Mouse (Mus musculus): Measurements from ENCODE around the gene Amh.

Gene Amh

DNA sequence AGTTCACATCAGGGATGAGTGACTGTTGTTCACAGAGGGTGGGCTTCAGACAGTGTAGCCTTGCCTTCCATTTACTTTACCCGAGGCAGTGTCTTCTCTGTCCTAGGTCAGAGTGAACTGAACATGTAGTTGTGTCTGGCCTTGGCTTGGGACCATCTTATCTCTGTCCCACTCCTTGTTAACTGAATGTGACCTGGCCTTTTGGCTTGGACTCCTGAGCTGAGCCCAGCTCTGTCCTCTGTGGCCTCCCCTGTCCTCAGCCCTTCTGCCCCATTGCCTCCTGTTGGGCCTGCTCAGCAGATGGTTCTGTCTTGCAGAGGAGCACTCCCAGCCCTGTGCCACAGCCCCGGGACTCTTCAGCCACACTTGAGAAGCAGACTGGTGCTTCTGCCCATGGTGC lies 17.5 kb upstream of the Amh start:
- DNase-seq (ENCODE audit: low read depth), result no peak

GRCm38 (mm10) chr10:80790761-80791404 lies 14.2 kb upstream of the Amh start:
- DNase-seq (ENCODE audit: low read depth), result no peak

DNA sequence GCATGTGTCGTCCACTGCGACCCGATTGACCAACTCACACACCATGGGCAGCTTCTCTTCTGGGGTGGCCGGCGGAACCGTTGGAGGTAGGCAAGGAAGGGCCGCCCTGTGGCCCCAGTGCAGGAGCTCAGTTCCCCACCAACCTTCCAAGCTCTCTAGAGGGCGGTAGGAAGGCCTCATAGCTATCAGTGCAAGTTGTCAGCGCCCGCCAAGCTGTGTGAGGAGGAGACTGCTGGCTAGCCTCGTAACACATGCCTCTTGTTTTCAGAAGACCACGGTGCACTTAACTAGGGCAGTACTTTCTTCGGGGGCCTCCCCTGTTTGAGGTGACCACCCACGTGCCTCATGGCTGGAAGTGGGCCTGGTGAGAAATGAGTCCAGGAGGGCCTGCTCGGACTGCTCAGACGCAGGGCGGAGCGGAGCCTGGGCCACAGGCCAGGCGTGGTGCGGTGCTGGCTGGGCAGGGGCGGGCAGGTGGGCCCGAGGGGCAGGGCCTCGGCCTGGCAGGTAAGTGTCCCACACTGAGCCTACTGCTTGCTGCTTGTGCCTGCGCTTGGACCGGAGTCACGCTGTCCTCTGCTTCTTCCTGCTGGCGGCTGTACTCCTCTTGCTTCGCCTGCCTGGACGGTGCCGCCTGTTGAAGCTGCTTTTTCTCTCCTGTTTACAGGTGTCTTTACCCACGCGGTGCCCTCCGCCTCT lies 13.4 kb upstream of the Amh start:
- no peak for DNase-seq (ENCODE audit: low read depth)

DNA sequence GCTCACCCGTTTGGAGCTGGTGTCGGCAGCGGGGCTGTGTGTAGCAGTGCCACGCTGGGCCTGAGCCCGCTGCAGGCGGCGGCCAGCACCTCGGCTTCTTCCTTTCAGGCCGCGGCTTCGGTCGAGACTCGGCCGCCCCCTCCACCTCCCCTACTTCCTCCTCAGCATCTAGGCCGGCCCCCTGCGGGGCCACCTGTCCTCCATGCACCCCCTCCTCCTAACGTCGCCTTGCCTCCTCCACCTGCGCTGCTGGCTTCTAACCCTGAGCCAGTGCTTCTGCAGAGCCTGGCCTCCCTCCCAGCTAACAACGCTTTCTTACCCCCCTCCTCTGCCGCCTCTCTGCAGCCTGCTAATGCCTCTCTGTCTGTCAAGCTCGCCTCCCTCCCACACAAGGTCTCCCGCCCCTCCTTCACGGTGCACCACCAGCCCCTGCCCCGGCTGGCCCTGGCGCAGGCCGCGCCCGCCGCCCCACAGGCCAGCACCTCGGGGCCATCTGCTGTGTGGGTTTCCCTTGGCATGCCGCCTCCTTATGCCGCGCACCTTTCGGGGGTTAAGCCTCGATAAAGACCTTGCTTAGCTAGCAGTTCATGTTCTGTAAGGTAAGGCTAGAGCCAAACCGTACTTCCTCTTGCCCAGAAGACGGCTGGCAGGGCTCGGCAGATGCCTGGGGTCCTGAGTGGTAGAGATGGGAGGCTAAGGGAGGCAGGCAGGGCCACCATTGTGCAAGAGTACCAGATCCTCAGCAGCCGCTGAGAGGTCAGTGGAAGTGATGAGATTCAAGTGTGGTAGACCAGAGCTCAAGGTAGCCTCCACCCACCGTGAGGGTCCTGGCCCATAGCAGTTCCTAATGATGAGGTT lies 12.6 kb upstream of the Amh start:
- DNase-seq (ENCODE audit: low read depth), result peak; percentile 43

- DNase-seq (ENCODE audit: low read depth), result no peak
Measured at GRCm38 (mm10) chr10:80793033-80793784, 11.8 kb upstream of the Amh start.

- no peak for DNase-seq (ENCODE audit: low read depth)
Measured at GRCm38 (mm10) chr10:80793803-80794202, 11.2 kb upstream of the Amh start.

DNA sequence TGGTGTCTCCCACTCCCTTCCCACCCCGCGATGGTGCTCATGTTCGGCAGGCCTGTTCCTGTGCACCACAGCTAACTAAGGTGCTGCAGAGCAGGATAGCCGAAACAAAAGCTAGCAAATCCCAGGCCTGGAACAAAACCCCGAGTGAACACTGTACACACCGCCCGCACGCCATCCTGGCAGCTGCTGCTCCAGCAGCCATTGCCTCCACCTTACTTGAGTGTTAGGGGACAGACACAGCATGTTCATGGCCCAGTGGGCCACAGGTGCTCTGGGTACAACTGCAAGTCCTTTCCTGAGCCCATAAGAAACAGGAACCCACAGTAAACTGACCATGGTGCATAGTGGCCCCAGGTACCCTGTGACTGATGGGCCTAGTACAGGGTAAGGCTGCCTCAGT lies 10.3 kb upstream of the Amh start:
- DNase-seq (ENCODE audit: low read depth), result no peak

DNA sequence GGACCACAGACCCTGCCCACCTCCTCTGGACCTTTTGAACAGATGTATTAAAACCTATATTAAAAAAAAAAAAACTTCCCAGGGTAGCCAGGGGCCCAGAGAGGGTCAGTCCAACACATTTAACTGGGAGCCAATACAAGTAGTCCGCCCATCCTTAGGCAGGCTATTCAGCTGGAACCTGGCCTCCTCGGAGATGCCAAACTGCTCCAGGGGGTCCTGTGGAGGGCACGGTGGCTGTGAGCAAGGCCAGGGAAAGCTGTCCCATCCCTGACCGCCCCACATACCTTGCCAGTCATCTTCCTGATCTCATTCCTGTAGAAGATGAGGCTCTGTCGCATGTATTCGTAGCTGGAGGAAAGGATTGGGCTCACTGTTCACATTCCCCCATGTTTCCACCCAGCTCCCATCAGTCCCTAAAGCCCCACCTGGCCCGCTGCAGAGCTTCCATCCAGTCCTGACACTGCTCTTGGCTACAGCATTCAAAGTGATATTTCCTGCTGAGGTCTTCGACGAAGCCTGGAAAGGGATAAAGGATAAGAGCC lies 8.7 kb upstream of the Amh start:
- DNase-seq (ENCODE audit: low read depth), result no peak

GRCm38 (mm10) chr10:80797186-80798149 lies 7.6 kb upstream of the Amh start:
- peak; percentile 47 for DNase-seq (ENCODE audit: low read depth)

DNA sequence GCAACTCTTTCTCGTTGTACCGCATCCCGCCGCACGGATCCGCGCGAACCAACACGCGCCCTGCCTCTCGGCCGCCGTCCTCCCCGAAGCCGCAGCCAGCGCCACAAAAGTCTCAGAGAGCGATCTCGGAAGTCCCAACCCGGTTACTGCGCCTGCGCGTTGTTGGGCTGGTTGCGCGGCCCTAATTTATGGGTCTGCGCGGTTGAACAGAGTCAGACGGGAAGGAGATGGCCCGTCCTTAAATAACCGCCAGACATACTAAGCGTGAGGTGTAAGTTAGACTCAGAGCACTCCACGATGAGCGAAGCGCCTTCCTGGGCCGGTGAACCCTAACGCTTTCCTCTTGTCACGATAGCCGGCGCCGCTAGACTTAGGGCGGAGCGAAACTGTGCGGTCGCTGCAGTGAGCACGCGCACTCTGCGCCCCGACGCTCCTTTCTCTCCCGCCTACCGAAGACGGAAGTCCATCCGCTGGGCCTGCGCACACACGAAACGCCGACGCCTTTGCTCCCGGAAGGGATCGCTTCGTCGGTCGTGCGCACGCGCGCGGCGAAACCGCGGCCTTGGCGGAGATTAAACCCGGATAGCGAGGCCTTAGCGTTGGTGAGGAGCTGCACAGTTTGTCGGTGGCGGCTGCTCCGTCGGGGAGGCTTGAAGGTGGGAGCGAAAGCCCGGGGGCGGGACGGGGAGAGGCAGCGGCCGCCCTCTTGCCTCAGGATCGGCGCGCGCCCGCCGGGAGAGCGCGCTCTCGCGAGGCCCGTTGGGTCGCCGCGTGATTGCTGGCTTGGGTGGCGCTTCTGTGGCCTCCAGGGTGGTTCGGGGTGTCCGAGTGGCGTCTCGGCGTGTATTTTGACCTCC lies 6.7 kb upstream of the Amh start, which contains the start of the genes Sf3a2 and Plekhj1:
Gene Sf3a2, plus strand, starts transcription at position 49 of the 857 bp plus-strand sequence.
Gene Plekhj1, minus strand, starts transcription at position 477 of the 857 bp plus-strand sequence.
- peak; percentile 99 for DNase-seq (ENCODE audit: low read depth)

DNA sequence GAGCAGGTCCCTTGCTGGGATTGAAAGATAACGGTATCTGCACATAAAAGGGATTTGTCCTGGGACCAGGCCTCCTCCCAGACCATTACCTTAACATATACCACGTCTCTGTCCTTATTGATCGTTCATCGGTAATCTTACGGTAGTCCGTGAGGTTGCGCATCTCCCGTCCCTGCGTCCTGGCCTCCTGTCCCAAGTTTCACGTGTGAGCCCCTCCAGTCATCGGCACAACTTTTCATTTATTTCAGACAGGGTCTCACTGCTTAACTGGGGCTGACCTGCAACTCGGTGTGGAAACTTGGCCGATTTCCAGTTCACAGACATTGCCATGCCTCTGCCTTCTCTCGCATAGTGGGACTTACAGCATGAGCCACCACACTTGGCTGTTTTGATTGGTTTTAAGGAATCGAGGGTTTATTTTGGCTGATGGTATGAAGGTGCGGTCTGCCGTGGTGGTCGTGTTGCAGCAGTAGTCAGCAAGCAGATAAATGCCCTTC lies 5.9 kb upstream of the Amh start:
- DNase-seq (ENCODE audit: low read depth), result peak; percentile 54

- no peak for DNase-seq (ENCODE audit: low read depth)
Measured at GRCm38 (mm10) chr10:80802204-80802912, 2.7 kb upstream of the Amh start.

GRCm38 (mm10) chr10:80802996-80803395 lies 2.0 kb upstream of the Amh start:
- DNase-seq (ENCODE audit: low read depth), result no peak

DNA sequence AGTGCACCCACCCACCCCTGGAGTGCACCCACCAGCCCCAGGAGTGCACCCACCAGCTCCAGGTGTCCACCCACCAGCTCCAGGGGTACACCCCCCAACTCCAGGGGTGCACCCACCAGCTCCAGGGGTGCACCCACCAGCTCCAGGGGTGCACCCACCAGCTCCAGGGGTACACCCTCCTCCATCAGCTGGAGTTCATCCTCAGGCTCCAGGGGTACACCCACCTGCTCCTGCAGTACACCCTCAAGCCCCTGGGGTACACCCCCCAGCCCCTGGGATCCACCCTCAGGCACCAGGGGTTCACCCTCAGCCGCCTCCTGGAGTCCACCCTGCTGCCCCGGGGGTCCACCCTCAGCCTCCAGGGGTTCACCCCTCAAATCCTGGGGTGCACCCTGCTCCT lies 703 bp upstream of the Amh start:
- no peak for DNase-seq (ENCODE audit: low read depth)

DNA sequence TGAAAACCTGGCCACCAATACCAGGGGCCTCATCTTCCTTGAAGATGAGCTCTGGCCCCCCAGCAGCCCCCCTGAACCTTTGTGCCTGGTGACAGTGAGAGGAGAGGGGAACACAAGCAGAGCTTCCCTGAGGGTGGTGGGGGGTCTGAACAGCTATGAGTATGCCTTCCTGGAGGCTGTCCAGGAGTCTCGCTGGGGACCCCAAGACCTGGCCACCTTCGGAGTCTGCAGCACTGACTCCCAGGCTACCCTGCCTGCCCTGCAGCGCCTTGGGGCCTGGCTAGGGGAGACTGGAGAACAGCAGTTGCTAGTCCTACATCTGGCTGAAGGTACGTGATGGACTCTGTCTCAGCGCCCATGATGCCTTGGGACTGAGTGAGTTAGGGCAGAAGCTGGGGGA lies 279 bp downstream of the Amh start:
- DNase-seq (ENCODE audit: low read depth), result no peak

GRCm38 (mm10) chr10:80805925-80806324 lies 882 bp downstream of the Amh start:
- peak; percentile 78 for DNase-seq (ENCODE audit: low read depth)

DNA sequence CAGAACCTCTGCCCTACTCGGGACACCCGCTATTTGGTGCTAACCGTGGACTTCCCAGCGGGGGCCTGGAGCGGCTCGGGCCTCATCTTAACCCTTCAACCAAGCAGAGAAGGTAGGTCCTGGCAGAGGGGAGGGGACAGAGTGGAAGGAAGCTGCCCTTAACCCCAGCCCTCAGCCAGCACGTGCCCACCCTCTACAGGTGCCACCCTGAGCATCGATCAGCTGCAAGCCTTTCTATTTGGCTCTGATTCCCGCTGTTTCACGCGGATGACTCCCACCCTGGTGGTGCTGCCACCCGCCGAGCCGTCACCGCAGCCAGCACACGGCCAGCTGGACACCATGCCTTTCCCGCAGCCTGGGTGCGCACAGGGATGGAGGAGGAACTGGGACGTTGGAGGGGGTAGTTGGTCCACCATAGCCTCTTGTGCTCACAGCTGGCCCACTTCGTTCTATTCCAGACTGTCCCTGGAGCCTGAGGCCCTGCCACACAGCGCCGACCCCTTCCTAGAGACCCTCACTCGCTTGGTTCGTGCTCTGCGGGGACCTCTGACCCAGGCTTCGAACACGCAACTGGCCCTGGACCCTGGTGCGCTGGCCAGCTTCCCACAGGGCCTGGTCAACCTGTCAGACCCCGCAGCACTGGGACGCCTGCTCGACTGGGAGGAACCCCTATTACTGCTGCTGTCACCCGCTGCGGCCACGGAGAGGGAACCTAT lies 1.5 kb downstream of the Amh start:
- no peak for DNase-seq (ENCODE audit: low read depth)

DNA sequence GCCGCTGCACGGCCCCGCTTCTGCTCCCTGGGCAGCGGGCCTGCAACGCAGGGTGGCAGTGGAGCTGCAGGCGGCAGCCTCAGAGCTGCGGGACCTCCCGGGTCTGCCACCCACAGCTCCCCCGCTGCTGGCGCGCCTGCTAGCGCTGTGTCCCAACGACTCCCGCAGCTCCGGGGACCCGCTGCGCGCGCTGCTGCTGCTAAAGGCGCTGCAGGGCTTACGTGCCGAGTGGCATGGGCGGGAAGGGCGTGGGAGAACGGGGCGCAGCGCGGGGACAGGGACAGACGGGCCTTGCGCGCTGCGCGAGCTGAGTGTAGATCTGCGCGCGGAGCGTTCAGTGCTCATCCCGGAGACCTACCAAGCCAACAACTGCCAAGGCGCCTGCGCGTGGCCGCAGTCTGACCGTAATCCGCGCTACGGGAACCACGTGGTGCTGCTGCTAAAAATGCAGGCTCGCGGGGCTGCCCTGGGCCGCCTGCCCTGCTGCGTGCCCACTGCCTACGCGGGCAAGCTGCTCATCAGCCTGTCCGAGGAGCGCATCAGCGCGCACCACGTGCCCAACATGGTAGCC lies 2.1 kb downstream of the Amh start:
- peak; percentile 65 for DNase-seq (ENCODE audit: low read depth)

Measured in naive thymus-derived CD4-positive, alpha-beta T cell, adult 2 months (primary cell).